Mouse (Mus musculus) heart, postnatal 25 days (tissue): ENCODE measurements at regions not wholly inside any gene's neighbourhood (a gene's known extent, or its start where the extent isn't known, plus 50 kb on each side); places are given as distances from the start of the nearest gene placed in this dataset.
A peak's percentile ranks its signal among the peaks of the same experiment; 100 is the strongest.

Experiments used
- DNase-seq: peaks from one replicate; pipeline ENCODE4 v3.0.0; 2022; ENCODE audit warnings: low spot score
- intact Hi-C: fragments of 180-260 bp; cut with DNase I; formaldehyde crosslinking; loops from one replicate; pipeline ENCODE4 v1.15.1; 2025

DNA sequence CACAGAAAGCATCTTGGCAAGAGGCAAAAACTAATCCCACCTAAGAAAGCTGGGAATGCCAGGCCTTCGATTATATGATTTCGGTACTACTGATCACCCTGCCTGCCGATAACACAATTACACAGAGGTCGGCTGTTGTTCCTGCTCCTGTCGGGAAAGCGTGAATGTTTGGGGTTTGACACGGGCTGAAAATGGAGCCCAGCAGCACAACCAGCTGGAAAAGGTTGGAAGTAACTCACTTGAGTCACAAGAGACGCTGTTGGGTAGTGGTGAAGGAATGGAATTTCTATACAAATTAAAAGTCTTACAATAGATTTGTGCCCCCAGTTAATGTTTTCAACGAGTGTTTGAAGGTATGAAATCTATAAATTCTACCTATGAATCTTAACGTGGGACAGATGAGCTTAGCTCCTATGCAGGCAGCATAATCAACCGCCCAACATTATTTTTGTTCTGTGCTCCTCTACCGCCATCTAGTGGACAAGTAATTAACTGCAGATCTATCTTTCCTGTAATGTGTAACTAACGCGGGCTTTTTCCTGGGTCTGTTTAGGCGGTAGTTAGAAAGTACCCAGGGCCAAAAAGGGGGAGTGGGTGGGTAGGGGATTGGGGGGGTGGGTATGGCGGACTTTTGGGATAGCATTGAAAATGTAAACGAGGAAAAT lies 178.9 kb upstream of the Zpld1 start:
- DNase-seq, result no peak
- intact Hi-C loops, result no loop called here

DNA sequence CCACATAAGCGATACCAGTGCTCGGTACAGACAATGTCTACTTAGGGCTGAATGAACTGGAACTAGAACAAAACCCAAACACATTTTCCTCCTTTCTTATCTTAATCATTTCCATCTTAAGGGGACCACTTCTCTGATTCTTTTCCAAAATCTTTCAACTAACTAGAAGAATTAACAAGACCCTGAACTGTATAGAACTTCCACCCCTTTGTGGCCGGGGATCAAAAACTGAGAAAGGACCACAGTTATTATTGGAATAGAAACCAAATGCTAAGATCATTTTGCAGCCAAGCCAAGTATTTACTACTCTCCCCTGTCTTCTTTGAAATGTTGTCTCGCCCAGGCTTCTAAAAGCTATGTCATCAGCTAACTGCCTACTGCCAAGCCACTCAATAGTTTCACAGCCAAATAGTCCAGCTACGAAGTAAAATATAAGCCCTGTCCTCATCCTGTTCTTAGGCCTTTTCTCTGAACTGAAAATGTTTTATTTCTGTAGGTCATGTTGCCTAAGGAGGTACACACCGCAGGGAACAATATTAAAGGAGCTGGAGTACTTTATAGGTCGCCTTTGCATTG lies 177.3 kb upstream of the Zpld1 start:
- intact Hi-C loops, result no loop called here
- DNase-seq, result no peak

DNA sequence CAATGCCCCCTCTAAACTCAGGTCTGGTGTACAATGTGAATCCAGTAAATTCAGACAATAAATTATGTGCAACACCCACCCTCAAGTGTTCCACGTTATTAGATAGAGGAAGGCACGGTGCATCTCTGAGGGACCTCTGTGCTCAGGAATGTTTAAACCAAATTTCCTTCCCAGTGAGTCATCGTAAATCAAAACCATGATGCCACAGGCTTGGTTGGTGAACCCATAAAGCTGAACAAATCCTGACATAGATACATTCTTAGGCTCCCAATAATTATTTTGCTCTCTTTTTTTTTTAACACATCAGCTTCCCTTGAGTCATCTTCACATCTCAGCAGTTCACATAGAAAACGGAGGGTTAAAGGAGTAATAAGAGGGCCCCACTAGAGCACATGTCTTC lies 173.6 kb upstream of the Zpld1 start:
- no peak for DNase-seq
- intact Hi-C loops, result no loop called here

DNA sequence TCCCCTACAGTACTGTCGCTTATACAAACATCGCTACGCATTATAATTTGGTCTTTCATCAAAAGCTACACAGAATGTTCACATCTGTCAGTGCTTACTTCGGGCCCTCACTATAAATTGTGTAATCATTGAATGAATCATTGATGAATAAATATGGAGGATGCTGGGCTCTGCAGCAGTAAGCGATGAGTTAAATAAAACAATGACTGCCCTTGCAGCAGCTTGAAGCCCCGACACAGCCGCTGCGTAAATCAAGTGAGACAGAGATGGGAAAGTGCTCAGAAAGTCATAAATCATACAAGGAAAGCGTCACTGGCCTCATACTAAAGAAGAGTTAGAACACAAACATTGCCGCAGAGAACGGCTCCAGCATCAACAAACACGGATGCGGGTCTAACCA lies 172.9 kb upstream of the Zpld1 start:
- intact Hi-C loops, result no loop called here
- DNase-seq, result no peak

DNA sequence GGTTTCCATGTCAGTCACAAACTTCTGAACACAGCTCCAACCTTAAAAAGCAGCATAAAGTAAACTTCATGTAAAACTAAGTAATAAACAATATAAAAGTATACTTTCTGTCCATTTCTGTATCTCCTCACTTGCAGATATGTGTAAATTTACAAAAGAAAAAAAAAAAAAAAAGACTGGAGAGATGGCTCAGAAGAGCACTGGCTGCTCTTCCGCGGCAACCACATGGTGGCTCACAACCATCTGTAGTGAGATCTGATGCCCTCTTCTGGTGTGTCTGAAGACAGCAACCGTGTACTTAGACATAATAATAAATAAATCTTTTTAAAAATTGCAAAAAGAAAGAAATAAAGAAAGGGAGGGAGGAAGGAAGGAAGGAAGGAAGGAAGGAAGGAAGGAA lies 171.9 kb upstream of the Zpld1 start:
- DNase-seq, result no peak
- intact Hi-C loops, result no loop called here

DNA sequence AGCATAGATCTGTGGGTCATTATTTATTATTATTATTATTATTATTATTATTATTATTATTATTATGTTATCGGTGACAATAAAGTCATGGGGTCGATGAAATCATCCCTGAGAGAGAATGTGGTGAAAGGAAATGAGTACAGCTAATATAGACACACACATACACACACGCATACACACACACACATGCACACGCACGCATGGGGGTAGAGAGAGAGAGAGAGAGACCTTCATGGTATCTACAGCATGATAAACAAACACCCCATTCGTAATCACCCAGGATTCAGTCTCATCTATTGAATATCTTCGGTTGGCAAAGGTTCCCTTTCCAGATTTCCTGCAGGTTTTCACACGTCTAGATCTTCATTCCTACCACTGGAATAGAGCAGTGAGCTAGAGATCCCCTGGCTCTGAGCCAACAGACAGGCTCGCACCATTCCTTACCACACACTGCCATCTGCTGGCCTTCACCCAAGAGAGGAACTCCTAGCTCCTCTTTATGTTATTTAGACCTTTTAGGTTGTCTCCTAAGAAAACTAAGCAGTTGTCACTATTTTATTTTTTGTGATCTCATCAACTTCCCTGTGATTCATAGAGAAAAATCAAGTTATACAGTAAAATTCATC lies 171.2 kb upstream of the Zpld1 start:
- peak; percentile 6 for DNase-seq
- intact Hi-C loops, result no loop called here

DNA sequence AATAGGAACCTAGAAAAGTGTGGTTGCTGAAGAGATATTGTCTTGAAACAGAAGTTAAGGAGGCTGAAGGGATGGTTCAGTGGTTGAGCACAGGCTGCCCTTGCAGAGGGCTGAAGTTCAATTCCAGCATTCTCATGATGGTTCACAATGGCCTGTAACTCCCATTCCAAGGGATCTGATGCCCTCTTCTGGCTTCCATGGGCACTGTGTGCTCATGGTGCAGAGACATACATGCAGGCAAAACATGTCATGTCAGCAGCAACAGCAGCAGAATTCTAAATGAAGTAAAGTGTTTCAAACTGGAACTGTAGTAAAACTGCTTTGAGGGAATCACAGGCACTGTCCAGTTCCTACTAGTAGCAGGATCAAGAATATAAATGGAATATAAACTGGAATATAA lies 162.7 kb upstream of the Zpld1 start:
- intact Hi-C loops, result no loop called here
- DNase-seq, result no peak

DNA sequence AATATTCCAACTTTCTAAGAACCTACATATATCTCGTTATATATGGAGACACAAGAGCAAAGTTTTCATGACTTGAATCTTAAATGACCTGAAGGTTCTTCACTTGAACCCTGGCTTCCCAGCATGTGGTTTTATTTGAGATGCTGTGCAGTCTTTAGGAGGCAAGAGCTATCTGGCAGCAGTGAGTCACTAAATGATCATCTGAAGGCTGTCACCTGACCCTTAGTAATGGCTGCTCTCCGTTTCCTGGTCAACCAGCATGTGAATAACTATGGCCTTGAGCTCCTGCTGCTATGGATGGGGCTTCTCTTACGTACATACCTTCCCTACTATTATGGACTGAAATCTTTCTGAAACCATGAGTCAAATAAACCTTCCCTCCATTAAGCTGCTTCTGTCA lies 149.8 kb upstream of the Zpld1 start:
- DNase-seq, result no peak
- intact Hi-C loops, result no loop called here

DNA sequence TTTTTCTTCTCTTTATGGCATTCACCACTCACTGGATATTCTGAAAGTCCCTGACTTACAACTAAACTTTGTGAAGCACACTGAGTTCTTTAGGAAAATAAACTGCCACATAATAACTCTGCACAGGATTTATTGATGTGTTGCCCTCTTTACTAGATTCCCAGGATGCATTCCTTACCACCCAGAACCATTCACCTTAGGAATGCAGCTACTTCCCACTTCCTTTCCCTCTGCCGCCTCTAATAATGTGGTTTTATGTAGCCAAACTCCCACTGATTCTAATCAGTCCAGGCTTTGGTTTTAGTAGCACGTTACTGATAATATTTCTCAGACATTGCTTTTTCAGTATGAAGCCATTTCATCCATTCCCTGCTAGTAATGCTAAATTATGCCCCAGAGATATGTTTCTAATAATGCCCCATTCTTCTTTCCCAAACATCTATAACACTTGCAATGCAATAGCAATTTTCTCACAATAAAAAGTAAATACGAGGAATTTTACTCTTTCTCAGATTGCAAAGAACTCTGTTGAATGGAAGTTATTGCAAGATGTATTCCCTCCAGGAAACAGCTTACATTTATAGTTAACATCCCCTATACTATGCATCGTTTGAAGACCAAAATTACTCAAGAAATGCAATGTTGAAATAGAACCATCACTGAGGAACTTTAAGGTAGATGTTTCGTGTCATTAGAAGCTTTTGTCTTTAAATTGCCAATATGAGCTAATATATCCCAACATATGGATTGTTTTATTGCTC lies 145.2 kb upstream of the Zpld1 start:
- no peak for DNase-seq
- intact Hi-C loops, result no loop called here

DNA sequence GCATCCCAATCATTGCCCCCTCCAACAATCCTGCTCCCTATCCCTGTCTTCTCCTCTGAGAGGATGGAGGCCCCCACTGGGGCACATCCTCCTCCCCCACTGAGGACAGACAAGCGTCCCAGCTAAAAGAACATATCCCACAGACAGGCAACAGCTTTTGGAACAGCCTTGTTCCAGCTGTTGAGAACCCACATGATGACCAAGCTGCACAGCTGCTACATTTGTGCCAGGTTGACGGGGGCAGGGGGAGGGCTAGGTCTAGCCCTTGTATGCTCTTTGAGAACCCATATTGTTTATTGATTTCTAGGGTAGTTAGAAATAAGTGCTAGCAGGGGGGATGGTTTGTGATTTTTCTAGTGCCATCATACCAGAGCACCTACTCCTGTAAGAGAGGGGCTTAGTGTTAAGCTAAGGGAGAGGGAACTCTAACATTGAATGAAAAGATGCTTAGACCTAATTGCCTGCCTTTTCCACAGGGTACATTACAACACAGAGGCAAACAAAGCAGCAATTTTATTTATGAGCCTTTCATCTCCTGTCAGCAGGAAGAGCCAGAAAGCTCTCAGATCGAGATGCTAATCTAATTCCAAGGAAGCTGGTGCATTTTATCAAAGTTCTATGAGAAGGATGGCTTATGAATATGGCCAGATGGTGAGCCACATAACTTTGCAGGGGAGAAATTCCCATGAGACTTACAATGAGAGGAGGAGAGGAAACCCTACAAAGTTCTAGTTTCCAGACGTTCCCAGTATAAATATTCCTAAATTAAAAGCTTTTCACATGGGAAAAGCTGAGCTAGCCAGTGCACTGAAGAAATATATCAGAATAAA lies 137.6 kb upstream of the Zpld1 start:
- intact Hi-C loops, result no loop called here
- DNase-seq, result no peak

DNA sequence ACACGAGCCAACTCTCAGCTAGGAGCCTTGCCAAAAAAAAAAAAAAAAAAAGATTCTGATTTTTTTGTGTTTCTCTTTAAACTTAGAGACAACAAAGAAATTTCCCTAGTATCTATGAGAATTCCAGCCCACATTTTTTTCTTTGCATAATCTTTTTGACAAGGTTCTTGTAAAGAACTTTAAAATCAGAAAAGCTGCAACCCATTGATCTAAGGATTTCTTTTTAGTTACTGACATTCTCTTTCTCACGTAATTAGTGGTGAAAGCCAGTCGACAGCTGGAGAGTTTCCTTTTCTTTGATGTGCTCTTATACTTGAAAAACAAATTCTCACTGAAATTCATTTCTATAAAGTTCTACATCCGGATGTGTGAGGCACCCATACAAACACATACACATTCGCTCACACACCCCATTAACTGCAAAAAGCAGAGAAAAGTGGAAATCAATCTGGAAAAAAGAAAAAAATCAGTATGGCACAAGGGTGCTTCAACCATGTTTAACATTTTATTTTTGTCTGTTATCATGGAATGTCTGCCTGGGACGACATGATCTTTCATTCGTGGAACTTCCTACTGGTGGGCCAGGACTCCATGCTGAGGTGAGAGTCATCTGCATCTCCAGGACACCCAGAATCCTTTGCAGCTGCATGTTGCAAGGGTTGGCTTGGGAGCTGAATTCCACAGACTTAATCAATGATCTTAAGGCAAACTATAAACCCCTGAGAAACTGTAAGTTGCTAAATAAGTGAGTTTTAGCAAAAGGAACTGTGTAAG lies 124.0 kb upstream of the Zpld1 start:
- intact Hi-C loops, result no loop called here
- no peak for DNase-seq

DNA sequence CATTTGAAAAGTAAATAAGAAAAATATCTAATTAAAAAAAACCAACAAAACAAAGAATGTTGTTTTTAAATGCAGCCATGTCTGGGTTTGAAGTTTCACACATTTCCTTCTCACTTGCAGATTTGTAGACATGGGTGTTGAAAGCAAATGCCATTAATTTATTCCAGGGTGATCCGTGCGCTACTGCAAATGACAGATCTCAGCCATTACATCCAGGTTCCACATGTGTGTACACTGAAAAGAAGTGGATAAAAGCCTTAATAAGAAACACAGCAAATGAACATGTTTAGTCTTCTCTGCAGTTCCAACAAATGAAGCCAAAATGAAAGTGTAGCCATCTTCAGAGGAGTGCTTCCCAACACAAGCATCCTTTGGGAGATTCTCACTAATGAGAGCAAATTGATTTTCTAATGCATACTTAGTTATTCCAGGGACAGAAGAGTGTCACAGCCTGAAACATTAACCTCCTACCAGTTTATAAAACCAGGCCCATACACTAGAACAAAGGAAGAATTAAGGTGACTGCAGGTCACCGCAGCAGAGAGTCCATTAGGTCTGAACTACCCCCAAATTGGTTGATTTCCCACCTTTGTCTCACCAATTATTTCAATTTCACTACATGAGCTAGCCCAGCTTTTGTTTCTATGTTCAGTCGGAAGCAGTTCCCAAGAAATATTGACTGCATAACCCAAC lies 123.2 kb upstream of the Zpld1 start:
- intact Hi-C loops, result no loop called here
- no peak for DNase-seq

DNA sequence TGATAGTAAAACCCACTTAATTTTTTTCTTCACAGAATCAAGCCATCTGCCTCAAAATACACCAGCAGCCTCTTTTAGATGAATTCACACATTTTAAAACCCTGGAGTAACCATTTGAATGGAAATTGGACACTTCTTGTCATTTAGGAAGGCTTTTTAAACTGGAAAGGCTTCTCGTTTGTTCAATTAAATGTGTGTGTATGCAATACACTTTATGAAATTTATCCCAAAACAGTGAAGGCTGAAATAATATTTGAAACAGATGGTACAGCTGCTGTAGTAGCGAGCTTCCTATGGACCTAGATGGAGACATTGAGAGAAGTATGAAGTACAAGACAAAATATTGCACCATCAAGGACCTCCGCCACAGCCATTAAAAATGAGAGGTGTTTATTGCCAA lies 121.1 kb upstream of the Zpld1 start:
- intact Hi-C loops, result no loop called here
- no peak for DNase-seq

DNA sequence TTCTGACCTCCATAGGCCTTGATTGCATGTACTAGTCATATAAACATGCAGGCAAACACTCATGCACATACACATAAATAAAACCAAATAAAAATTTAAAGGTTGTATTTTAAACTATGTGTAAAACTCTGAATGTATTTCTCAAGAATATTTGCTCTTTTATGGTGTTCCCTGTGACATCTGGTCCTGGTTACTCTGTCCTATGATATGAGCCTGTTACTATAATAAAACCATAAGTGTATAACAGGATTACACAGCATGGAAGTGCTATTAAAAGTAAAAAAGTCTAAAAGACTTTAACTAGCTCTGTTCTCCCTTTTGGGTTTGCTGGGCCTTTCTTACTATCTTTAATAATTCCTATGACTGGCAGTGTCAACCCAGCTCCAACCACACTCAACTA lies 103.0 kb upstream of the Zpld1 start:
- no peak for DNase-seq
- intact Hi-C loops, result no loop called here

DNA sequence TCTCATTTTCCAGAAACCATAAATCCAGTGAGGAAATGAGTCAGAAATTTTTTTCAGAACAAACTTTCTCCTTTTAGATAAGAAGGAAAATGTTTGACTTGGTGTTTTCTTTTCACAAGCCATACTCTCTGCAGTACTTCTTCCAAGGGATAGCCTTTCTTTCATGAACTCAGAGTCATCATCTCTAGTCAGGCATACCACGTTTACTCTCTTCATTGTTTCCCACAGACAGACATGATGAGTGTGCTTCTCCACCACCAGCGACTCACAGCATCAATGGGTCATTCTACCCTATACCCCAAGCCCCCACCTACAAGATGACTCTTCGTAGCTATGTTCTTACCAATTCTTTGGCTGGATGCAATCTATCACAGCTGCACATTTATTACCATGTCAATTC lies 97.1 kb upstream of the Zpld1 start:
- DNase-seq, result no peak
- intact Hi-C loops, result no loop called here

DNA sequence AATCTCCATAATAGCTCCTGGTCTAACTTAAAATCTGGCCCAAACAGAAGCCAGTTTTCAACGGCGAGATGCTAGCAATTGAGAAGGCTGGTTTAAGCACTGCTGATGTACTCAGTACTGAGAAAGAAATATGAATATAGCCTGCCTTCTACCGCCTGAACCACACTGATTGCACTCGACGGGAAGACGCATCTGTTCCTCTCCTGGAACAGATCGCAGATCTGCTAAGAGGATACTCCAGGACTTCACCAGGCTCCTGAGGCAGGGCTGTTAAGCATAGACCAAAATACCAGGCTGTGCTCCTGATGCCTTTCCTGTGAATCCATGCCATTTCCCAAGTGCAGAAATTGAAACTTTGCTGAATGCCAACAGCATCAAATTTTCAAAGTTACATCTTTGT lies 92.6 kb upstream of the Zpld1 start:
- intact Hi-C loops, result no loop called here
- no peak for DNase-seq

DNA sequence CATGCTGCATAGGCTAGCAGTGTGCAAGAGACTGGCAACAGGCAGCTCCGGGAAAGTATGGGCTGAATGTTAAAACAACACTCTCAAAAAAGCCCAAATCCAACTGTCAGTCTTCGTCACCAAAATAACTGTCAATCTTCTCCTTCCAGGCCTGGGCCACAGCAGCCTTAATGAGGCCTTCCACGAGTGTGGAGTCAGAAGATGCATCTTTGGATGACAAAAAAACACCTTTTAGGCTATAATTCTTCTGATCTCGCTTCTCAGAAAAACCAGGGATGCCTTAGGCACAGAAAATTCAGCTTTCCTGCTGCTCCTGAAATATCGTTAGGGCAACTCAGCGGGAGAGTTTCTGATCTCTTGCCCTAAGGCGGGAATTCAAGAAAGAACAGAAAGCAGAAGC lies 82.2 kb upstream of the Zpld1 start:
- intact Hi-C loops, result no loop called here

DNA sequence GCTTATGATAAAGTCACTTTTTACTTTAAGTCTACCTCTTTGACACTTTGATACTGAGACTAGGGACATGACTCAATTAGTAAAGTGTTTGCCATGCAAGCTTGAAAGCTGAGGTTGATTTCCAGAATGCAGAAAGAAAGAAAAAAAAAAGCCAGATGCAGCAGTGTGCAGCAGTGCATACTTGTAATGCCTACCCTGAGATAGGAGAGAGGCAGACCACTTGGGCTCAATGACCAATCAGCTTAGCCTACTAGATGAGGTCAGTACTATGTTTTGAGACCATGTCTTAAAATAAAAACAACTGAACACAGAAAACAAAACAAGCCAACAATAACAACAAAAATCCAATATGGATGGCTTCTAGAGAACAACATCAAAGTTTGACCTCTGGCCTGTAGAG lies 81.4 kb upstream of the Zpld1 start:
- DNase-seq, result no peak
- intact Hi-C loops, result no loop called here

More for the DNA sequence above, 82.2 kb upstream of the Zpld1 start:
- DNase-seq, result no peak

DNA sequence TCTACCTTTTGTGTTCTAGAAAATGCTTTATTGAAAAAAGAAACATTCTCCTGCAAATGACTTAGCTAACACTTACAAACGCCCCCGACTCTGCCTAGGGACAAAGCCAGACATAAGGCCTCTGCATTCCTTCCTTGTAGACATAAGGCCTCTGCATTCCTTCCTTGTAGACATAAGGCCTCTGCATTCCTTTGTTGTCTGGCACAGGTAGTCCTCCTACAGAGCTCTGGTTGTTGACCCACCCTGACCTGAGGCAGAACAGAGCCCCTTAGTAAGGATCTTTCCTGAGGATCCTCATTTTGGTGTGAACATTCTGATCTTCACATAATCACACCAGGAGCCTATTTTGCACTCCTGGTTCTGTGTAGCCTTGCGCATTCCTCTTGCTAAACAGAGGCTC lies 80.9 kb upstream of the Zpld1 start:
- intact Hi-C loops, result no loop called here
- DNase-seq, result no peak
